Mouse (Mus musculus) cortical plate, adult 2 months (tissue): ENCODE data around the gene Ap3d1.

ENCODE experiments used
- CTCF ChIP-seq: fragments of 200-500 bp; IDR thresholded peaks from 2 replicates; pipeline ENCODE4 v1.5.1; 2011; ENCODE audit warnings: mild to moderate bottlenecking, control low read depth, low read length; ENCODE audit not compliant: insufficient read depth; ENCODE audit errors: extremely low read depth
- POLR2A ChIP-seq: fragments of 200-500 bp; IDR thresholded peaks from 2 replicates; pipeline ENCODE4 v1.6.1; 2011; ENCODE audit warnings: mild to moderate bottlenecking, low read length, control low read depth; ENCODE audit not compliant: insufficient read depth; ENCODE audit errors: extremely low read depth

DNA sequence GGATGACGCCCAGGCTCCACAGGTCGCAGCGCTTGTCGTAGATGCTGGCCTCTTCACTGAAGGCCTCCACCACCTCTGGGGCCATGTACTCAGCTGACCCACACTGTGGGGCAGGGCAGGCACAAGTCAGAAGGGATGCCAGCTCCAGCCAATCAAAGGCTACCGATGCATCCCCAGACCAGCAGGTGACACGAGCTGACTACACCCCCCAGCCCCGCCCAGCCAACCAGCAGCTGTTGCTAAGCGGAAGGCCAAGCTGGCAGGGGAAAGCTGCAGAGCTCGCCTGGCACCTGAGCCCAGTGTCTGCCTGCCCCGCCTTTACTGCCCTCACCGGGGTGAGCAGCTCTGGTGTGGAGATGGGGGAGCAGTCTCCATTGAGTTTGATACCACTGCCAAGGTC is 73.5 kb downstream of the Ap3d1 start:
- TF ChIP-seq POLR2A (no peak), CTCF (no peak)
